Mouse (Mus musculus) spleen, adult 2 months (tissue): ENCODE measurements at regions not wholly inside any gene's neighbourhood (a gene's known extent, or its start where the extent isn't known, plus 50 kb on each side); places are given as distances from the start of the nearest gene placed in this dataset.

ENCODE experiments used
- DNase-seq, 2 experiments: peaks; one replicate each; pipeline versions ENCODE4 v3.0.0 to v3.0.0-alpha.2; 2012 to 2021; ENCODE audit warnings: low spot score in 2 of 2, low read depth in 1 of 2
- H3K27ac ChIP-seq: fragments of 200-500 bp; 2 replicates; pipeline ENCODE4 v1.5.1; 2012; ENCODE audit warnings: low read length, inconsistent platforms; ENCODE audit not compliant: insufficient read depth
- H3K27me3 ChIP-seq: fragments of 200-500 bp; 2 replicates; pipeline ENCODE4 v1.6.1; 2012; ENCODE audit warnings: mild to moderate bottlenecking, moderate library complexity, low read length, inconsistent platforms; ENCODE audit not compliant: control insufficient read depth, insufficient read depth
- H3K36me3 ChIP-seq: fragments of 200-500 bp; 2 replicates; pipeline ENCODE4 v1.6.1; 2012; ENCODE audit warnings: mild to moderate bottlenecking, low read length, inconsistent platforms; ENCODE audit not compliant: control insufficient read depth, insufficient read depth
- H3K4me1 ChIP-seq: fragments of 200-500 bp; 2 replicates; pipeline ENCODE4 v1.6.1; 2011; ENCODE audit warnings: inconsistent platforms; ENCODE audit not compliant: control insufficient read depth, insufficient read depth, insufficient read length
- H3K4me3 ChIP-seq: fragments of 200-500 bp; 2 replicates; pipeline ENCODE4 v1.5.1; 2011; ENCODE audit warnings: mild to moderate bottlenecking, inconsistent platforms; ENCODE audit not compliant: insufficient read depth, insufficient read length; ENCODE audit errors: extremely low read depth
- CTCF ChIP-seq: fragments of 200-500 bp; IDR thresholded peaks from 2 replicates; pipeline ENCODE4 v1.5.1; 2011; ENCODE audit warnings: mild to moderate bottlenecking, inconsistent platforms; ENCODE audit not compliant: insufficient read depth, insufficient read length, insufficient replicate concordance; ENCODE audit errors: extremely low read depth
- POLR2A ChIP-seq: fragments of 200-500 bp; IDR thresholded peaks from 2 replicates; pipeline ENCODE4 v1.6.1; 2011; ENCODE audit warnings: low read depth, low read length, inconsistent platforms
- WGBS: fragments of 180-500 bp; shearing (Covaris S2); methylation state at CpG from one replicate; pipeline ENCODE4 v1.1.7; 2018; 5-methylcytosine and 5-hydroxymethylcytosine counted together

- WGBS, result 81% methylated on average over 6 of the region's 6 CpGs
- DNase-seq, result no peak
- TF ChIP-seq POLR2A (no peak), CTCF (no peak)
These were observed 168.8 kb upstream of the Tnp1 start for GRCm38 (mm10) chr1:73184477-73184876.

GRCm38 (mm10) chr1:73178810-73179209, 163.1 kb upstream of the Tnp1 start:
- DNase-seq, result no peak
- Histone ChIP-seq H3K27ac (no peak overlapping the region), H3K27me3 (no peaks in the 10 kb centered on the region), H3K36me3 (no peaks in the 10 kb centered on the region), H3K4me3 (no peak overlapping the region), H3K4me1 (no peaks in the 10 kb centered on the region)
- TF ChIP-seq POLR2A (no peak), CTCF (no peak)
- WGBS, result 87% methylated on average over 3 of the region's 3 CpGs

More at GRCm38 (mm10) chr1:73184477-73184876, 168.8 kb upstream of the Tnp1 start:
- H3K36me3 ChIP-seq, result no peaks in the 10 kb centered on the region
- no peaks in the 10 kb centered on the region for H3K27me3 ChIP-seq
- no peaks in the 10 kb centered on the region for H3K4me1 ChIP-seq
- no peak overlapping the region for H3K27ac ChIP-seq
- no peak overlapping the region for H3K4me3 ChIP-seq

GRCm38 (mm10) chr1:73177076-73177475, 161.4 kb upstream of the Tnp1 start:
- Histone ChIP-seq H3K27ac (no peak overlapping the region), H3K27me3 (no peaks in the 10 kb centered on the region), H3K4me3 (no peak overlapping the region), H3K4me1 (no peaks in the 10 kb centered on the region), H3K36me3 (no peaks in the 10 kb centered on the region)
- TF ChIP-seq POLR2A (no peak), CTCF (no peak)
- 91% methylated on average over 3 of the region's 3 CpGs for WGBS
- DNase-seq, result no peak

- H3K27me3 ChIP-seq, result no peaks in the 10 kb centered on the region
- 67% methylated on average over 3 of the region's 3 CpGs for WGBS
- no peak overlapping the region for H3K27ac ChIP-seq
- H3K4me3 ChIP-seq, result no peak overlapping the region
- DNase-seq, result no peak
- TF ChIP-seq CTCF (no peak), POLR2A (no peak)
- H3K4me1 ChIP-seq, result no peaks in the 10 kb centered on the region
- no peaks in the 10 kb centered on the region for H3K36me3 ChIP-seq
These were observed 154.9 kb upstream of the Tnp1 start for GRCm38 (mm10) chr1:73170668-73171008.

GRCm38 (mm10) chr1:73169929-73170667, 154.4 kb upstream of the Tnp1 start:
- Histone ChIP-seq H3K4me1 (no peaks in the 10 kb centered on the region), H3K27ac (no peak overlapping the region)
- no peak for DNase-seq

GRCm38 (mm10) chr1:73169077-73169869, 153.6 kb upstream of the Tnp1 start:
- Histone ChIP-seq H3K27ac (no peak overlapping the region), H3K4me3 (no peak overlapping the region), H3K27me3 (no peaks in the 10 kb centered on the region), H3K36me3 (no peaks in the 10 kb centered on the region), H3K4me1 (no peaks in the 10 kb centered on the region)
- no peak for TF ChIP-seq POLR2A
- no peak for TF ChIP-seq CTCF
- 79% methylated on average over 10 of the region's 10 CpGs for WGBS
- DNase-seq, result no peak

More at GRCm38 (mm10) chr1:73169929-73170667, 154.4 kb upstream of the Tnp1 start:
- no peaks in the 10 kb centered on the region for H3K36me3 ChIP-seq
- no peaks in the 10 kb centered on the region for H3K27me3 ChIP-seq
- no peak for TF ChIP-seq POLR2A
- TF ChIP-seq CTCF, result no peak
- WGBS, result 77% methylated on average over 6 of the region's 6 CpGs
- H3K4me3 ChIP-seq, result no peak overlapping the region

GRCm38 (mm10) chr1:73160199-73160598, 144.5 kb upstream of the Tnp1 start:
- TF ChIP-seq CTCF (no peak), POLR2A (no peak)
- Histone ChIP-seq H3K36me3 (no peaks in the 10 kb centered on the region), H3K27ac (no peak overlapping the region), H3K4me3 (no peak overlapping the region), H3K4me1 (no peaks in the 10 kb centered on the region), H3K27me3 (no peaks in the 10 kb centered on the region)
- WGBS, result 95% methylated on average over 3 of the region's 3 CpGs
- DNase-seq, result no peak
